In the genomic region with DNA sequence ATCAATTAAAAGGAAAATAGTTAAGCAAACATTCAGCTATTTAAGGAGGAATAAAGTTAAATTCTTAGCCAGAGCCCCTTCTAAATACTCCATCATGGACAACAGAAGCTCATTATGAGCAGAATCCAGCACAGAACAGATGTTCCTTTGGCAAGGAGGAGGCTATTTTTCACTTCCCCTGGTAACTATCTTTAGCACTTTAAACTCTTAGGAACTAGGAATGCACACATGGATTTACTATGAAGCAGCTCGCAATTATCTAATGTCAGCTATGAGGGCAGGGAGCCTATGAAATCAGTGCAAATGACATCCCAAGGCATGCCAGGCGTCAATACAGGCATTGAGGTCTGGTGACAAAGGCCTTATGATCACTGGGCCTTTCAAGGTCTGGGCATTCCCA, we compare ENCODE assay signal across 21 mouse cellular contexts.
A peak's percentile ranks its signal among the peaks of the same experiment; 100 is the strongest.
DNase-seq lines count a peak whose midpoint lies in the region; ATAC-seq and TF ChIP-seq lines count a peak whose summit lies in the region.
"Had no signal": no experiment of that assay in that cellular context is flagged by ENCODE, and none has a peak within 500 bp of the region (broad histone marks: within the 10 kb centered on the region; RNA-seq: fewer than 3 reads in every experiment).

No protein-coding gene starts in this region.

- peaks cover 20% of the 10 kb centered on the region for H3K4me1 ChIP-seq in heart, embryonic 13.5 days
- 0 out of 2 replicates have a peak, but pooled peaks cover 6% of the 10 kb centered on the region for H3K4me1 ChIP-seq in heart, embryonic 11.5 days (ENCODE audit: control insufficient read depth, insufficient read depth, low read length)
- peaks cover 8% of the 10 kb centered on the region for H3K4me1 ChIP-seq in liver, adult 2 months (ENCODE audit: control insufficient read depth, insufficient read depth, low read length)
- H3K4me1 ChIP-seq in stomach, embryonic 15.5 days: no peaks in the 10 kb centered on the region
- no peaks in the 10 kb centered on the region for H3K4me1 ChIP-seq in stomach, postnatal 0 days (replicated peaks; ENCODE audit: control insufficient read depth, insufficient read depth)
- H3K4me1 ChIP-seq: embryonic facial prominence, embryonic 13.5 days; forebrain, embryonic 13.5 days had no signal

- no peak for TF ChIP-seq CTCF in liver, adult 2 months (IDR thresholded peaks at IDR 0.05; ENCODE audit: low read depth, low read length)
- no peak for TF ChIP-seq CTCF in stomach, postnatal 0 days (IDR thresholded peaks at IDR 0.05; ENCODE audit: low read depth)

- H3K4me3 ChIP-seq in heart, embryonic 13.5 days: no peak overlapping the region
- no peak overlapping the region for H3K4me3 ChIP-seq in heart, embryonic 11.5 days (ENCODE audit: low read depth, low read length)
- no peak overlapping the region for H3K4me3 ChIP-seq in liver, adult 2 months (ENCODE audit: insufficient read depth, low read depth, low read length)
- H3K4me3 ChIP-seq in stomach, embryonic 15.5 days (replicated peaks): no peak overlapping the region
- no peak overlapping the region for H3K4me3 ChIP-seq in stomach, postnatal 0 days (ENCODE audit: low read depth, low read length)
- H3K4me3 ChIP-seq: embryonic facial prominence, embryonic 13.5 days; forebrain, embryonic 13.5 days; hindbrain, embryonic 15.5 days; liver, embryonic 13.5 days had no signal

- H3K27ac ChIP-seq in heart, embryonic 13.5 days (replicated peaks): 0 out of 2 replicates have a peak overlapping the region, but pooled peaks have one; percentile 13
- H3K27ac ChIP-seq in heart, embryonic 11.5 days (ENCODE audit: low read depth, low read length): no peak overlapping the region
- H3K27ac ChIP-seq in liver, adult 2 months (replicated peaks; ENCODE audit: insufficient read depth, low read depth, low read length): 0 out of 2 replicates have a peak overlapping the region, but pooled peaks have one; percentile 22
- 0 out of 2 replicates have a peak overlapping the region, but pooled peaks have one; percentile 19 for H3K27ac ChIP-seq in stomach, embryonic 15.5 days
- no peak overlapping the region for H3K27ac ChIP-seq in stomach, postnatal 0 days (replicated peaks)
- H3K27ac ChIP-seq: embryonic facial prominence, embryonic 13.5 days; forebrain, embryonic 13.5 days; hindbrain, embryonic 15.5 days; liver, embryonic 13.5 days had no signal

- ATAC-seq in heart, embryonic 13.5 days (ENCODE audit: extremely low read depth, insufficient number of reproducible peaks, low FRiP score, low TSS enrichment): no peak
- ATAC-seq in heart, embryonic 11.5 days (replicated peaks; ENCODE audit: insufficient number of reproducible peaks, low FRiP score, low TSS enrichment): no peak
- ATAC-seq in stomach, embryonic 15.5 days (ENCODE audit: insufficient read depth, low FRiP score, low read depth): no peak
- ATAC-seq in stomach, postnatal 0 days (ENCODE audit: low FRiP score, low TSS enrichment): no peak
- ATAC-seq: forebrain, embryonic 13.5 days had no signal

- H3K79me2 ChIP-seq in liver, adult 2 months (ENCODE audit: control insufficient read depth, insufficient read depth, low read length): peaks cover 3% of the 10 kb centered on the region

- no peak for TF ChIP-seq EP300 in stomach, postnatal 0 days (optimal IDR thresholded peaks at IDR 0.05)

- TF ChIP-seq POLR2A in liver, adult 2 months (IDR thresholded peaks at IDR 0.05; ENCODE audit: extremely low read depth, insufficient read depth, low read length): no peak

- no peaks in the 10 kb centered on the region; the same call in 1 of the 2 replicates for H3K9me3 ChIP-seq in heart, embryonic 13.5 days
- no peaks in the 10 kb centered on the region for H3K9me3 ChIP-seq in heart, embryonic 11.5 days (replicated peaks; ENCODE audit: control insufficient read depth, low read length)
- H3K9me3 ChIP-seq in stomach, embryonic 15.5 days: no peaks in the 10 kb centered on the region
- no peaks in the 10 kb centered on the region for H3K9me3 ChIP-seq in stomach, postnatal 0 days (ENCODE audit: control insufficient read depth, low read length)
- H3K9me3 ChIP-seq: forebrain, embryonic 13.5 days; hindbrain, embryonic 15.5 days; liver, embryonic 13.5 days had no signal

- H3K36me3 ChIP-seq in heart, embryonic 13.5 days: peaks cover 48% of the 10 kb centered on the region
- H3K36me3 ChIP-seq in heart, embryonic 11.5 days (ENCODE audit: control insufficient read depth, insufficient read depth, low read length): peaks cover 4% of the 10 kb centered on the region; the same call in 1 of the 2 replicates
- peaks cover 42% of the 10 kb centered on the region; the same call in 1 of the 2 replicates for H3K36me3 ChIP-seq in liver, adult 2 months (ENCODE audit: control insufficient read depth, insufficient read depth, low read length)
- no peaks in the 10 kb centered on the region for H3K36me3 ChIP-seq in stomach, embryonic 15.5 days
- peaks cover 6% of the 10 kb centered on the region; the same call in 1 of the 2 replicates for H3K36me3 ChIP-seq in stomach, postnatal 0 days (ENCODE audit: control insufficient read depth, insufficient read depth, low read length)
- H3K36me3 ChIP-seq: hindbrain, embryonic 15.5 days; liver, embryonic 13.5 days had no signal

- no peak for DNase-seq in liver, adult 2 months (ENCODE audit: extremely low read depth, low read depth, low spot score)
- no peak for DNase-seq in liver
- DNase-seq in stomach, postnatal 0 days (ENCODE audit: low spot score): no peak
- DNase-seq in right cerebral cortex, postnatal 10 days (ENCODE audit: low spot score in 2 of 2): no peak
- DNase-seq: adrenal gland, adult 2 months; cerebellum, adult 18-20 months; cerebellum, postnatal 25 days; kidney, adult 8-10 months; layer of hippocampus, postnatal 36 days; liver, embryonic 13.5 days; lung, postnatal 14 days; midbrain, embryonic 14.5 days; right cerebral cortex, postnatal 14 days; spleen, adult 18-20 months; thymus, postnatal 25 days had no signal

- 58% methylated on average over 2 of the region's 2 CpGs for WGBS in heart, embryonic 13.5 days
- 75% methylated on average over 2 of the region's 2 CpGs for WGBS in heart, embryonic 11.5 days (ENCODE audit: insufficient replicate concordance)
- WGBS in liver, adult 2 months: 89% methylated on average over 2 of the region's 2 CpGs
- 60% methylated on average over 2 of the region's 2 CpGs for WGBS in stomach, embryonic 15.5 days
- WGBS in stomach, postnatal 0 days: 68% methylated on average over 2 of the region's 2 CpGs

- H3K27me3 ChIP-seq in heart, embryonic 13.5 days (replicated peaks): no peaks in the 10 kb centered on the region
- no peaks in the 10 kb centered on the region for H3K27me3 ChIP-seq in heart, embryonic 11.5 days (ENCODE audit: control insufficient read depth, insufficient read depth, low read length)
- H3K27me3 ChIP-seq in liver, adult 2 months (ENCODE audit: control insufficient read depth, insufficient read depth, low read length): no peaks in the 10 kb centered on the region
- no peaks in the 10 kb centered on the region for H3K27me3 ChIP-seq in stomach, embryonic 15.5 days (replicated peaks)
- no peaks in the 10 kb centered on the region for H3K27me3 ChIP-seq in stomach, postnatal 0 days (ENCODE audit: control insufficient read depth, insufficient read depth, low read length)
- H3K27me3 ChIP-seq: embryonic facial prominence, embryonic 13.5 days; forebrain, embryonic 13.5 days; hindbrain, embryonic 15.5 days; liver, embryonic 13.5 days had no signal

- no peak overlapping the region for H3K4me2 ChIP-seq in heart, embryonic 13.5 days
- H3K4me2 ChIP-seq in heart, embryonic 11.5 days: no peak overlapping the region
- no peak overlapping the region for H3K4me2 ChIP-seq in stomach, embryonic 15.5 days
- no peak overlapping the region for H3K4me2 ChIP-seq in stomach, postnatal 0 days (replicated peaks; ENCODE audit: low read depth)
- H3K4me2 ChIP-seq: embryonic facial prominence, embryonic 13.5 days; forebrain, embryonic 13.5 days; hindbrain, embryonic 15.5 days; liver, embryonic 13.5 days had no signal

- no peak overlapping the region for H3K9ac ChIP-seq in heart, embryonic 13.5 days
- no peak overlapping the region for H3K9ac ChIP-seq in heart, embryonic 11.5 days (ENCODE audit: low read depth, low read length)
- no peak overlapping the region for H3K9ac ChIP-seq in liver, adult 2 months (ENCODE audit: low read depth, low read length)
- H3K9ac ChIP-seq in stomach, embryonic 15.5 days: no peak overlapping the region
- no peak overlapping the region for H3K9ac ChIP-seq in stomach, postnatal 0 days (ENCODE audit: low read length)
- H3K9ac ChIP-seq: embryonic facial prominence, embryonic 13.5 days; forebrain, embryonic 13.5 days; hindbrain, embryonic 15.5 days; liver, embryonic 13.5 days had no signal

Comparison
In these comparisons a context has a peak if more than half of its experiments do, and no peak if none do; other contexts are left out.
1. H3K27ac ChIP-seq: peak in heart, embryonic 13.5 days (single experiment), liver, adult 2 months (single experiment) and stomach, embryonic 15.5 days (single experiment); none in heart, embryonic 11.5 days (single experiment) and stomach, postnatal 0 days (single experiment).